Mouse (Mus musculus): ENCODE results near the gene Ndufb2. TPM values are rescaled to one million over a fixed set of nuclear protein-coding genes. Genes with fewer than 3 reads are reported as not detected.

Gene Ndufb2
- polyA plus RNA-seq, 1 experiment = 551 TPM

- H3K4me3 ChIP-seq (ENCODE audit: low read depth, low read length) = no peak overlapping the region
- peak overlapping the region; percentile 40 for H3K27ac ChIP-seq (ENCODE audit: insufficient read depth, low read depth, low read length)
- 71% methylated on average over 12 of the region's 12 CpGs for WGBS
- TF ChIP-seq POLR2A (IDR thresholded peaks at IDR 0.05; ENCODE audit: low read depth, low read length) = no peak
- TF ChIP-seq CTCF (IDR thresholded peaks at IDR 0.05; ENCODE audit: extremely low read depth, insufficient read length, insufficient replicate concordance, low read depth, low read length) = no peak
- H3K36me3 ChIP-seq (ENCODE audit: control insufficient read depth, insufficient read depth, low read length) = no peaks in the 10 kb centered on the region
- H3K27me3 ChIP-seq (ENCODE audit: control insufficient read depth, insufficient read depth, low read length) = peaks cover 23% of the 10 kb centered on the region
- peaks cover 6% of the 10 kb centered on the region for H3K4me1 ChIP-seq (ENCODE audit: control insufficient read depth, insufficient read depth, insufficient read length, low read length)
These were observed 37.3 kb upstream of the Ndufb2 start for GRCm38 (mm10) chr6:39554888-39555647.

GRCm38 (mm10) chr6:39555648-39555945, 36.8 kb upstream of the Ndufb2 start:
- Histone ChIP-seq H3K27ac (ENCODE audit: insufficient read depth, low read depth, low read length) (peak overlapping the region; percentile 12; the same call in 1 of the 2 replicates), H3K27me3 (ENCODE audit: control insufficient read depth, insufficient read depth, low read length) (peaks cover 23% of the 10 kb centered on the region), H3K36me3 (ENCODE audit: control insufficient read depth, insufficient read depth, low read length) (no peaks in the 10 kb centered on the region), H3K4me3 (ENCODE audit: low read depth, low read length) (no peak overlapping the region), H3K4me1 (ENCODE audit: control insufficient read depth, insufficient read depth, insufficient read length, low read length) (peaks cover 6% of the 10 kb centered on the region)
- 67% methylated on average over 2 of the region's 2 CpGs for WGBS
- TF ChIP-seq CTCF (IDR thresholded peaks at IDR 0.05; ENCODE audit: extremely low read depth, insufficient read length, insufficient replicate concordance, low read depth, low read length) (no peak), POLR2A (IDR thresholded peaks at IDR 0.05; ENCODE audit: low read depth, low read length) (no peak)

GRCm38 (mm10) chr6:39556900-39557659, 35.3 kb upstream of the Ndufb2 start:
- TF ChIP-seq POLR2A (IDR thresholded peaks at IDR 0.05; ENCODE audit: low read depth, low read length) = no peak
- no peak for TF ChIP-seq CTCF (IDR thresholded peaks at IDR 0.05; ENCODE audit: extremely low read depth, insufficient read length, insufficient replicate concordance, low read depth, low read length)
- H3K4me3 ChIP-seq (ENCODE audit: low read depth, low read length) = peak overlapping the region; percentile 71
- H3K4me1 ChIP-seq (ENCODE audit: control insufficient read depth, insufficient read depth, insufficient read length, low read length) = peaks cover 7% of the 10 kb centered on the region
- peaks cover 23% of the 10 kb centered on the region for H3K27me3 ChIP-seq (ENCODE audit: control insufficient read depth, insufficient read depth, low read length)
- H3K36me3 ChIP-seq (ENCODE audit: control insufficient read depth, insufficient read depth, low read length) = no peaks in the 10 kb centered on the region
- peak overlapping the region; percentile 60; the same call in 1 of the 2 replicates for H3K27ac ChIP-seq (ENCODE audit: insufficient read depth, low read depth, low read length)
- WGBS = 2% methylated on average over 53 of the region's 54 CpGs

GRCm38 (mm10) chr6:39557723-39558261, 34.6 kb upstream of the Ndufb2 start, which contains the start of gene Dennd2a:
Gene Dennd2a, minus strand, starts transcription at chr6:39557867.
- Histone ChIP-seq H3K4me3 (ENCODE audit: low read depth, low read length) (peak within 1 kb of the TSS; percentile 71), H3K27me3 (ENCODE audit: control insufficient read depth, insufficient read depth, low read length) (peaks cover 23% of the 10 kb centered on the region), H3K36me3 (ENCODE audit: control insufficient read depth, insufficient read depth, low read length) (no peaks in the 10 kb centered on the region), H3K27ac (ENCODE audit: insufficient read depth, low read depth, low read length) (peak within 1 kb of the TSS; percentile 60; the same call in 1 of the 2 replicates), H3K4me1 (ENCODE audit: control insufficient read depth, insufficient read depth, insufficient read length, low read length) (peaks cover 11% of the 10 kb centered on the region)
- TF ChIP-seq POLR2A (IDR thresholded peaks at IDR 0.05; ENCODE audit: low read depth, low read length) = no peak; the same call in 1 of the 2 replicates
- TF ChIP-seq CTCF (IDR thresholded peaks at IDR 0.05; ENCODE audit: extremely low read depth, insufficient read length, insufficient replicate concordance, low read depth, low read length) = no peak
- 6% methylated on average over 49 of the region's 50 CpGs for WGBS

GRCm38 (mm10) chr6:39559276-39559939, 33.0 kb upstream of the Ndufb2 start:
- Histone ChIP-seq H3K36me3 (ENCODE audit: control insufficient read depth, insufficient read depth, low read length) (no peaks in the 10 kb centered on the region), H3K27me3 (ENCODE audit: control insufficient read depth, insufficient read depth, low read length) (peaks cover 23% of the 10 kb centered on the region), H3K27ac (ENCODE audit: insufficient read depth, low read depth, low read length) (no peak overlapping the region), H3K4me1 (ENCODE audit: control insufficient read depth, insufficient read depth, insufficient read length, low read length) (peaks cover 9% of the 10 kb centered on the region), H3K4me3 (ENCODE audit: low read depth, low read length) (no peak overlapping the region)
- TF ChIP-seq CTCF (IDR thresholded peaks at IDR 0.05; ENCODE audit: extremely low read depth, insufficient read length, insufficient replicate concordance, low read depth, low read length) (no peak), POLR2A (IDR thresholded peaks at IDR 0.05; ENCODE audit: low read depth, low read length) (no peak)
- WGBS = 71% methylated on average over 6 of the region's 6 CpGs

- no peak overlapping the region for H3K27ac ChIP-seq (ENCODE audit: insufficient read depth, low read depth, low read length)
- H3K36me3 ChIP-seq (ENCODE audit: control insufficient read depth, insufficient read depth, low read length) = no peaks in the 10 kb centered on the region
- TF ChIP-seq POLR2A (IDR thresholded peaks at IDR 0.05; ENCODE audit: low read depth, low read length) (no peak), CTCF (IDR thresholded peaks at IDR 0.05; ENCODE audit: extremely low read depth, insufficient read length, insufficient replicate concordance, low read depth, low read length) (peak; percentile 59; the same call in 1 of the 2 replicates)
- peaks cover 8% of the 10 kb centered on the region for H3K4me1 ChIP-seq (ENCODE audit: control insufficient read depth, insufficient read depth, insufficient read length, low read length)
- peaks cover 8% of the 10 kb centered on the region; the same call in 1 of the 2 replicates for H3K27me3 ChIP-seq (ENCODE audit: control insufficient read depth, insufficient read depth, low read length)
- WGBS = 11% methylated on average over 23 of the region's 23 CpGs
- peak overlapping the region; percentile 30; the same call in 1 of the 2 replicates for H3K4me3 ChIP-seq (ENCODE audit: low read depth, low read length)
These were observed 30.0 kb upstream of the Ndufb2 start for GRCm38 (mm10) chr6:39562166-39563015.

All from small intestine, adult 2 months (tissue).